Mouse (Mus musculus): ENCODE data around the gene Srrm3.

Srrm3 gene

GRCm38 (mm10) chr5:135806555-135807262 lies at the start of gene Srrm3:
Gene Srrm3, plus strand, starts transcription at chr5:135806890.
- peak; percentile 74 for DNase-seq (ENCODE audit: low spot score)

GRCm38 (mm10) chr5:135761881-135762280 lies 44.8 kb upstream of the Srrm3 start:
- no peak for DNase-seq (ENCODE audit: low spot score)

- no peak for DNase-seq (ENCODE audit: low spot score)
Observed at GRCm38 (mm10) chr5:135763526-135763925, 43.2 kb upstream of the Srrm3 start.

GRCm38 (mm10) chr5:135764971-135765370 lies 41.7 kb upstream of the Srrm3 start:
- no peak for DNase-seq (ENCODE audit: low spot score)

GRCm38 (mm10) chr5:135772519-135772918 lies 34.2 kb upstream of the Srrm3 start:
- DNase-seq (ENCODE audit: low spot score): no peak

- no peak for DNase-seq (ENCODE audit: low spot score)
Observed at GRCm38 (mm10) chr5:135776546-135776945, 30.1 kb upstream of the Srrm3 start.

GRCm38 (mm10) chr5:135777796-135778470 lies 28.8 kb upstream of the Srrm3 start, which contains the start of gene Styxl1:
Gene Styxl1, minus strand, starts transcription at chr5:135778385.
- no peak for DNase-seq (ENCODE audit: low spot score)

GRCm38 (mm10) chr5:135778471-135779445 lies 27.9 kb upstream of the Srrm3 start, which contains the start of gene Mdh2:
Gene Mdh2, plus strand, starts transcription at chr5:135778480.
- peak; percentile 100 for DNase-seq (ENCODE audit: low spot score)

- no peak for DNase-seq (ENCODE audit: low spot score)
Observed at GRCm38 (mm10) chr5:135780331-135780730, 26.4 kb upstream of the Srrm3 start.

- DNase-seq (ENCODE audit: low spot score): peak; percentile 67
Observed at GRCm38 (mm10) chr5:135782901-135783300, 23.8 kb upstream of the Srrm3 start.

- DNase-seq (ENCODE audit: low spot score): peak; percentile 83
Observed at GRCm38 (mm10) chr5:135793996-135794858, 12.5 kb upstream of the Srrm3 start.

GRCm38 (mm10) chr5:135794859-135795181 lies 11.9 kb upstream of the Srrm3 start:
- DNase-seq (ENCODE audit: low spot score): no peak

- DNase-seq (ENCODE audit: low spot score): no peak
Observed at GRCm38 (mm10) chr5:135799746-135800145, 6.9 kb upstream of the Srrm3 start.

GRCm38 (mm10) chr5:135800927-135801326 lies 5.8 kb upstream of the Srrm3 start:
- no peak for DNase-seq (ENCODE audit: low spot score)

GRCm38 (mm10) chr5:135802641-135803040 lies 4.0 kb upstream of the Srrm3 start:
- DNase-seq (ENCODE audit: low spot score): no peak

GRCm38 (mm10) chr5:135803135-135803534 lies 3.6 kb upstream of the Srrm3 start:
- no peak for DNase-seq (ENCODE audit: low spot score)

GRCm38 (mm10) chr5:135803676-135804075 lies 3.0 kb upstream of the Srrm3 start:
- DNase-seq (ENCODE audit: low spot score): no peak

GRCm38 (mm10) chr5:135804735-135805134 lies 2.0 kb upstream of the Srrm3 start:
- DNase-seq (ENCODE audit: low spot score): no peak

- DNase-seq (ENCODE audit: low spot score): no peak
Observed at GRCm38 (mm10) chr5:135807263-135807637, 560 bp downstream of the Srrm3 start.

GRCm38 (mm10) chr5:135812991-135813390 lies 6.3 kb downstream of the Srrm3 start:
- DNase-seq (ENCODE audit: low spot score): no peak

GRCm38 (mm10) chr5:135818491-135818890 lies 11.8 kb downstream of the Srrm3 start:
- no peak for DNase-seq (ENCODE audit: low spot score)
